Mouse (Mus musculus) cerebellum, adult 18-20 months (tissue): ENCODE results near the gene H13.

Source experiments
- DNase-seq, 2 experiments: peaks; one replicate each; pipeline ENCODE4 v3.0.0; 2021

The H13 gene

GRCm38 (mm10) chr2:152703596-152704255, 34.5 kb downstream of the H13 start:
- peak; percentile 63 to 64 for DNase-seq

GRCm38 (mm10) chr2:152704256-152704605, 35.0 kb downstream of the H13 start:
- DNase-seq: peak; percentile 73 to 79

- DNase-seq: peak; percentile 33 to 56
These were observed 35.6 kb downstream of the H13 start for GRCm38 (mm10) chr2:152704811-152705370.

GRCm38 (mm10) chr2:152705993-152706571, 36.8 kb downstream of the H13 start:
- DNase-seq: peak; percentile 39 to 59

- DNase-seq: peak in 1 of 2 experiments; percentile 30
These were observed 37.9 kb downstream of the H13 start for GRCm38 (mm10) chr2:152707186-152707585.

GRCm38 (mm10) chr2:152707627-152708026, 38.4 kb downstream of the H13 start:
- DNase-seq: peak; percentile 77 to 79

GRCm38 (mm10) chr2:152709066-152709465, 39.8 kb downstream of the H13 start:
- no peak for DNase-seq

- DNase-seq: no peak
These were observed 47.0 kb downstream of the H13 start for GRCm38 (mm10) chr2:152716241-152716772.

GRCm38 (mm10) chr2:152717652-152718051, 48.4 kb downstream of the H13 start:
- no peak for DNase-seq

- no peak for DNase-seq
These were observed 48.8 kb downstream of the H13 start for GRCm38 (mm10) chr2:152718076-152718475.

GRCm38 (mm10) chr2:152723651-152724331, 54.5 kb downstream of the H13 start:
- no peak for DNase-seq

- no peak for DNase-seq
These were observed 55.1 kb downstream of the H13 start for GRCm38 (mm10) chr2:152724332-152724723.

- DNase-seq: no peak
These were observed 56.0 kb downstream of the H13 start for GRCm38 (mm10) chr2:152725178-152725750.

GRCm38 (mm10) chr2:152726213-152726612, 57.0 kb downstream of the H13 start:
- no peak for DNase-seq

GRCm38 (mm10) chr2:152726751-152727335, 57.6 kb downstream of the H13 start:
- DNase-seq: no peak

- DNase-seq: no peak
These were observed 58.7 kb downstream of the H13 start for GRCm38 (mm10) chr2:152727795-152728510.

- no peak for DNase-seq
These were observed 59.3 kb downstream of the H13 start for GRCm38 (mm10) chr2:152728594-152728993.

GRCm38 (mm10) chr2:152729013-152729635, 59.9 kb downstream of the H13 start:
- DNase-seq: no peak

- DNase-seq: no peak
These were observed 60.4 kb downstream of the H13 start for GRCm38 (mm10) chr2:152729636-152730020.

- no peak for DNase-seq
These were observed 63.9 kb downstream of the H13 start for GRCm38 (mm10) chr2:152733201-152733600.

GRCm38 (mm10) chr2:152734501-152734900, 65.2 kb downstream of the H13 start:
- no peak for DNase-seq

GRCm38 (mm10) chr2:152734984-152735383, 65.7 kb downstream of the H13 start:
- peak; percentile 76 to 84 for DNase-seq
